Mouse (Mus musculus) adrenal gland, adult (tissue): Measurements from ENCODE around the gene Fam243.
A peak's percentile ranks its signal among the peaks of the same experiment; 100 is the strongest.

Experiments
- DNase-seq, 2 experiments: peaks; one replicate each; pipeline ENCODE4 v3.0.0; 2022 to 2023; ENCODE audit warnings: low spot score in 1 of 2; ENCODE audit not compliant: inconsistent age in 2 of 2

Gene Fam243

DNA sequence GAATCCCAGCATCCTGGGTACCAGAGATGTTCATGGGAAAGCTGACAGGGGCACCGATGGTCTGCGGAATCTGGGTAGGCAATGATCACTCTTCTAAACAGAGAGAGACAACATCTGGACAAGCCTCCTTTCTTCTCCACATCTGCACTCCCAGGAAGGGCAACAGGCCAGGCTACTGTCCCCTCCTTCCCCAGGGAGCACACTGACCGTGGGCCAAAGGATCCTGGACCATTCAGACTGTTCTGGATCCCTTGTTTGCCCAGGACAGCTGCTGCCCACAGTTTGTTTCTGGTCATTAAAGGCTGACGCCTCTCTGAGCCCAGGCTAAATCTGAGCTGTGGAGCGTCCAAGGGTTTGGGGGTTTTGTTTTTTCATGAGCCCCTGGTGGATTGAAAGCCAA, 38.6 kb downstream of the Fam243 start:
- DNase-seq, result no peak

DNA sequence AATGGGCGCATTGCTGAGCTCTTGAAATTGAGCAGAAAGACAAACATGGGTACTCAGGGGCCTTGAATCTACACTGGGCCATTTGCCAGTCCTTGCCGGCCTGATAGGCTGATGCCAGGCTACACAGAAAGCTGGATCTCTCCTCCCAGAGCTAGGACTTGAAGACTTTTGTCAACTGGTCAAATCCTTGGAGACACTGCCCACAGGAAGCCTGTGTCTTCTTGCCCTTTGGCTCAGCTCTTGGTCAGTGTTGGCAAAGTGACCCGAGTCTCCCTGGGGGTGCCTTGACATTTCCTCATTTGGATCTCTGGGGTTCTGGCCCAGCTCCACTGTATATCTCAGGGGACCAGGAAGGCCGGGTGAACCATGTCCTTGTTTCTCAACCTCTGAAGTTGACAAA, 45.7 kb downstream of the Fam243 start:
- peak; percentile 62 to 91 for DNase-seq

DNA sequence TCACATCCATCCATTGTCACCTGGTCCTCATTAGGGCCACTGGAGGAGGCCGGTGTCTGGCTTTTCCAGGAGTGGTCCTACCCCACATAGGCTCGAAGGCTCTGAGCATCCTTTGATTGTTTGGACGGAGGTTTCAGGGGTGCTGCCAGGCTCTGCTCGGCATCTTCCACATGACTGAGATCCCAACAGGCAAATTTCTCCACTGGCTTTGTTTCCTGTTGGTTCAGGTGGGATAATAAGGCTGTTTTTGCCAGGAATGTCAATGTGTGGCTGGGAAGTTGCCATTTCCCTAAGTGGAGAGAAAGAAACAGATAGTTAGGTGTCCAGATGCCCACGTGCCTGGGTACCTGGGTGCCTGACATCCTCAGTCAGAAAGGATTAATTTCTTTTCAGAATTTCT, 46.7 kb downstream of the Fam243 start:
- no peak for DNase-seq
